Mouse (Mus musculus): ENCODE data around the gene Aqp5. TPM values are rescaled to one million over a fixed set of nuclear protein-coding genes. Genes with fewer than 3 reads are reported as not detected.

Gene Aqp5
- polyA plus RNA-seq, 1 experiment from 2014 or later = 0.36 TPM

GRCm38 (mm10) chr15:99589704-99590103 lies 878 bp upstream of the Aqp5 start:
- H3K27ac ChIP-seq (ENCODE audit: low read depth, low read length) = no peak overlapping the region
- no peak overlapping the region for H3K4me3 ChIP-seq (ENCODE audit: low read depth, low read length)
- H3K9me3 ChIP-seq (ENCODE audit: control insufficient read depth, low read length) = no peaks in the 10 kb centered on the region
- H3K9ac ChIP-seq (ENCODE audit: low read depth, low read length) = no peak overlapping the region
- H3K36me3 ChIP-seq (ENCODE audit: control insufficient read depth, insufficient read depth, low read length) = no peaks in the 10 kb centered on the region
- DNase-seq (ENCODE audit: low spot score) (no peak), ATAC-seq (ENCODE audit: low FRiP score) (no peak)
- peaks cover 4% of the 10 kb centered on the region for H3K4me1 ChIP-seq (replicated peaks; ENCODE audit: control insufficient read depth, insufficient read depth, low read length)
- WGBS = 18% methylated on average over 7 of the region's 7 CpGs
- H3K27me3 ChIP-seq (ENCODE audit: control insufficient read depth, insufficient read depth, low read length) = peaks cover 80% of the 10 kb centered on the region
- no peak overlapping the region for H3K4me2 ChIP-seq (replicated peaks; ENCODE audit: low read depth, low read length)

- H3K27me3 ChIP-seq (ENCODE audit: control insufficient read depth, insufficient read depth, low read length) = peaks cover 65% of the 10 kb centered on the region
- H3K27ac ChIP-seq (ENCODE audit: low read depth, low read length) = no peak overlapping the region
- H3K4me1 ChIP-seq (replicated peaks; ENCODE audit: control insufficient read depth, insufficient read depth, low read length) = no peaks in the 10 kb centered on the region; the same call in none of the 2 replicates
- H3K4me2 ChIP-seq (replicated peaks; ENCODE audit: low read depth, low read length) = no peak overlapping the region
- H3K36me3 ChIP-seq (ENCODE audit: control insufficient read depth, insufficient read depth, low read length) = no peaks in the 10 kb centered on the region
- ATAC-seq (ENCODE audit: low FRiP score) (no peak), DNase-seq (ENCODE audit: low spot score) (no peak)
- 70% methylated on average over 8 of the region's 8 CpGs for WGBS
- no peak overlapping the region for H3K4me3 ChIP-seq (ENCODE audit: low read depth, low read length)
- no peaks in the 10 kb centered on the region for H3K9me3 ChIP-seq (ENCODE audit: control insufficient read depth, low read length)
- H3K9ac ChIP-seq (ENCODE audit: low read depth, low read length) = no peak overlapping the region
Observed at GRCm38 (mm10) chr15:99592177-99592576, 1.6 kb downstream of the Aqp5 start.

DNA sequence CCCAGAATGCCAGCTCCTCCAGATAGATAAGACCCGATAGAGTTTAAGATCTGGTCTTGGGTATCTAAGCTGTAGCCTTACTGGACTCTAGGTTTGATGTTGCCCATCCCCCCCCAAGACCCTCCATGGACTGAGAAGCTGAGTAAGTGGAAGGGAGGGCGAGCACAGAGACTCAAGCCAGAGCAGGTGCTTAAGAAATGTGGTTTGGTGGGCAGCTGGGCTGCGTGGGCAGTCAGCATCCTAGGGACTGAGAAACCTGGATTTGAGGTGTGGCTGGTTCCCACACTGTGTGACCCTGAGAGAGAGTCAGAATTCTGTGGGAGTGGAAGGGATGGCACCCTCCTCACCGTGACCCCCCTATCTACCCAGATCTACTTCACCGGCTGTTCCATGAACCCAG lies 2.3 kb downstream of the Aqp5 start:
- H3K4me2 ChIP-seq (replicated peaks; ENCODE audit: low read depth, low read length) = no peak overlapping the region
- H3K9me3 ChIP-seq (ENCODE audit: control insufficient read depth, low read length) = no peaks in the 10 kb centered on the region
- no peak overlapping the region for H3K9ac ChIP-seq (ENCODE audit: low read depth, low read length)
- peaks cover 65% of the 10 kb centered on the region for H3K27me3 ChIP-seq (ENCODE audit: control insufficient read depth, insufficient read depth, low read length)
- no peak overlapping the region for H3K27ac ChIP-seq (ENCODE audit: low read depth, low read length)
- ATAC-seq (ENCODE audit: low FRiP score) (no peak), DNase-seq (ENCODE audit: low spot score) (no peak)
- WGBS = 86% methylated on average over 5 of the region's 5 CpGs
- H3K4me1 ChIP-seq (replicated peaks; ENCODE audit: control insufficient read depth, insufficient read depth, low read length) = peaks cover 2% of the 10 kb centered on the region
- no peak overlapping the region for H3K4me3 ChIP-seq (ENCODE audit: low read depth, low read length)
- H3K36me3 ChIP-seq (ENCODE audit: control insufficient read depth, insufficient read depth, low read length) = no peaks in the 10 kb centered on the region

GRCm38 (mm10) chr15:99594951-99595350 lies 4.4 kb downstream of the Aqp5 start:
- Histone ChIP-seq H3K27ac (ENCODE audit: low read depth, low read length) (no peak overlapping the region), H3K4me2 (replicated peaks; ENCODE audit: low read depth, low read length) (no peak overlapping the region), H3K27me3 (ENCODE audit: control insufficient read depth, insufficient read depth, low read length) (peaks cover 46% of the 10 kb centered on the region), H3K4me1 (replicated peaks; ENCODE audit: control insufficient read depth, insufficient read depth, low read length) (peaks cover 6% of the 10 kb centered on the region), H3K9ac (ENCODE audit: low read depth, low read length) (no peak overlapping the region), H3K36me3 (ENCODE audit: control insufficient read depth, insufficient read depth, low read length) (no peaks in the 10 kb centered on the region), H3K4me3 (ENCODE audit: low read depth, low read length) (no peak overlapping the region), H3K9me3 (ENCODE audit: control insufficient read depth, low read length) (no peaks in the 10 kb centered on the region)
- DNase-seq (ENCODE audit: low spot score) = no peak
- WGBS = 87% methylated on average over 10 of the region's 10 CpGs
- ATAC-seq (ENCODE audit: low FRiP score) = no peak

DNA sequence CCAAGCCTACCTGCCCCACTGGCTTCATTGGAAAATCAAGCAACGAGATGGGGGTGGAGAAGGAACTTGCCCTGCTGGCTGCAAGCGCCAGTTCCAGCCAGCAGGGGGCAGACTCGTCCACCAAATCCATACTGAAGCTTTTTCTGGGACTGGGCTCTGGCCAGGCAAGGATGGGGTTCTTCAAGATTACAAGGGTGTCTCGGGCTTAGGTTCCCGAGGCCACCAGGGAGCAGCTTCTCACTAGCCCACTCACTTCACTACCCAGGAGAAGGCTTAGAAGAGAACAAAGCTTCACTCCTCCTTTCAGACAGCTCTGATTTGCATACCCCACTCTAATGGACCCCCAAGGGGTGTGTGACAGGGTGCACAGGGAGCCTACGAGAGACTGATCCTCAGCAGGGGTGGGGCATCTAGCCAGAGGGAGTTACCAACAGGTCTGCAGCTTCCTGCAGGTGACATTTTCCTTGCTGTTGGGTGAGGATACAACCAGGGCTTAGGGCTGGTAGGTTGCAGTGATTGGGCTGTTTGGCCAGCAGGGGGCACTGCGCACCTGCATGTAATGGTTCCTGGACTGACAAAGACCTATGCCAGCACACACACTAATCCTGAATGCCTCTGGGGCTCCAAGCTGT lies 5.6 kb downstream of the Aqp5 start:
- no peak overlapping the region for H3K9ac ChIP-seq (ENCODE audit: low read depth, low read length)
- H3K9me3 ChIP-seq (ENCODE audit: control insufficient read depth, low read length) = no peaks in the 10 kb centered on the region
- peaks cover 10% of the 10 kb centered on the region for H3K4me1 ChIP-seq (replicated peaks; ENCODE audit: control insufficient read depth, insufficient read depth, low read length)
- H3K36me3 ChIP-seq (ENCODE audit: control insufficient read depth, insufficient read depth, low read length) = no peaks in the 10 kb centered on the region
- ATAC-seq (ENCODE audit: low FRiP score) = peak; percentile 77
- 0% methylated on average over 7 of the region's 7 CpGs for WGBS
- H3K27ac ChIP-seq (ENCODE audit: low read depth, low read length) = peak overlapping the region; percentile 30; the same call in 1 of the 2 replicates
- peaks cover 33% of the 10 kb centered on the region for H3K27me3 ChIP-seq (ENCODE audit: control insufficient read depth, insufficient read depth, low read length)
- no peak overlapping the region for H3K4me3 ChIP-seq (ENCODE audit: low read depth, low read length)
- H3K4me2 ChIP-seq (replicated peaks; ENCODE audit: low read depth, low read length) = no peak overlapping the region
- peak; percentile 93 for DNase-seq (ENCODE audit: low spot score)

GRCm38 (mm10) chr15:99596841-99597240 lies 6.3 kb downstream of the Aqp5 start:
- Histone ChIP-seq H3K27ac (ENCODE audit: low read depth, low read length) (no peak overlapping the region), H3K9me3 (ENCODE audit: control insufficient read depth, low read length) (no peaks in the 10 kb centered on the region), H3K4me2 (replicated peaks; ENCODE audit: low read depth, low read length) (no peak overlapping the region), H3K4me1 (replicated peaks; ENCODE audit: control insufficient read depth, insufficient read depth, low read length) (peaks cover 10% of the 10 kb centered on the region), H3K36me3 (ENCODE audit: control insufficient read depth, insufficient read depth, low read length) (no peaks in the 10 kb centered on the region), H3K4me3 (ENCODE audit: low read depth, low read length) (no peak overlapping the region), H3K9ac (ENCODE audit: low read depth, low read length) (no peak overlapping the region), H3K27me3 (ENCODE audit: control insufficient read depth, insufficient read depth, low read length) (peaks cover 27% of the 10 kb centered on the region)
- ATAC-seq (ENCODE audit: low FRiP score) (no peak), DNase-seq (ENCODE audit: low spot score) (no peak)
- WGBS = 53% methylated on average over 7 of the region's 7 CpGs

DNA sequence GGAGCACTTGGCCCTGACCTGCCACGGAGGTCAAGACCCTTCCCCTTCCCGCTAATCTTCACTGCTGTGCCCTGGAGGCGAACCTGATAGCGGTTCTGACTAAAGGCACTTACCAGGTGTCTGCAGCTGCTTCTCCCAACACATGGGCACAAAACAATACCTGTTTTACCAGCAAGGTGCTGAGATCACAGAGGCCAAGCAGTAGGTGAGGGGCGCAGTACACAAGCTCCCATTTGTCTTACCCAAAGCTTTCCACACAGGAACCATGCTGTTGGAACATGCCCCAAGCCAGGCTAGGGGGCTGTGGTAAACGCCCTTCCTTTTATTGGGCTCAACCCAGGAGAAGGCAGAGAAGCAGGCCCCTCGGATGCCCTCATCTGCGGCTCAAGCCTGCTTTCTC lies 7.0 kb downstream of the Aqp5 start:
- Histone ChIP-seq H3K9me3 (ENCODE audit: control insufficient read depth, low read length) (no peaks in the 10 kb centered on the region), H3K4me2 (replicated peaks; ENCODE audit: low read depth, low read length) (no peak overlapping the region), H3K27ac (ENCODE audit: low read depth, low read length) (peak overlapping the region; percentile 27; the same call in 1 of the 2 replicates), H3K4me1 (replicated peaks; ENCODE audit: control insufficient read depth, insufficient read depth, low read length) (peaks cover 13% of the 10 kb centered on the region), H3K4me3 (ENCODE audit: low read depth, low read length) (no peak overlapping the region), H3K27me3 (ENCODE audit: control insufficient read depth, insufficient read depth, low read length) (peaks cover 19% of the 10 kb centered on the region), H3K9ac (ENCODE audit: low read depth, low read length) (peak overlapping the region; percentile 28; the same call in 1 of the 2 replicates), H3K36me3 (ENCODE audit: control insufficient read depth, insufficient read depth, low read length) (no peaks in the 10 kb centered on the region)
- DNase-seq (ENCODE audit: low spot score) = no peak
- WGBS = 63% methylated on average over 8 of the region's 8 CpGs
- no peak for ATAC-seq (ENCODE audit: low FRiP score)

DNA sequence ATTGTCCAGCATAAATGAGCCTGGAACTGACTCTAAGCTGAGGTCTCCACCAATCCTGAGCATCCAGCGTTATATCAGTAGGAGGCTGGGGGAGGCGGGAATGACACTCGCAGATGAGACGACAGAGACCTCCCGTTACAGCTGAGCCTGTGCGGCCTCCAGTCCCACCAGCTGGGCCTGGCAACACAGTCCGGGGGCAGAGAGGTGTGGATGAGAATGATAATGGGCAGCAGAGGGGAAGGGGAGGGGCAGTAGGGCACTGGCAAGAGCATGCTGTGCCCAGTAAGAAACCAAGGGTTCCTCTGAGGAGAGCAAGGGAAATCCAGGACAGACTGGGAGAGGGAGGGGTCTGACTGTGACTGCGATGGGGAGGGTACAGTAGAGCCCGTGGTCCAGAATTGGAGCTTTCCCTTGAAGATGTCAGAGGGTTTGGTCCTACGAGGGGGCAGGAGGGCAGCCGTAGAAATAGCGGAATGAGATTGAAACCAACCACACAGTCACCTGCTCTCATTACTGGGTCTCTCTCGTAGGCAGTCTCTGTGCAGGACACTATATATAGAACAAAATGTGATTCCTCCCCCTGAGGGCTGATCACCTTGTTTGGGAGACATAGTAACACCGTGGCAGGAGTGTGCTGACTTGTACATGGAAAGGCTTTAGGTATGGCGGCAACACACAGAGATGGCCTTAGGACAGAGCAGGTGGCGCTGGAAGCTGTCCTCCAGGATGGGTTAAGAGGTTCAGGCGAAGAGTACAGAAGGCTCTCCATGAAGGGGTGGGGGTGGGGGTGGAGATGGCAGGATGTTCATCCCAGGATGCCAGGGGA lies 8.9 kb downstream of the Aqp5 start:
- Histone ChIP-seq H3K4me3 (ENCODE audit: low read depth, low read length) (no peak overlapping the region), H3K9me3 (ENCODE audit: control insufficient read depth, low read length) (no peaks in the 10 kb centered on the region), H3K36me3 (ENCODE audit: control insufficient read depth, insufficient read depth, low read length) (no peaks in the 10 kb centered on the region), H3K27me3 (ENCODE audit: control insufficient read depth, insufficient read depth, low read length) (peaks cover 11% of the 10 kb centered on the region), H3K9ac (ENCODE audit: low read depth, low read length) (no peak overlapping the region), H3K27ac (ENCODE audit: low read depth, low read length) (peak overlapping the region; percentile 71), H3K4me2 (replicated peaks; ENCODE audit: low read depth, low read length) (no peak overlapping the region), H3K4me1 (replicated peaks; ENCODE audit: control insufficient read depth, insufficient read depth, low read length) (peaks cover 15% of the 10 kb centered on the region)
- ATAC-seq (ENCODE audit: low FRiP score) (peak; percentile 50; the same call in 1 of the 2 replicates), DNase-seq (ENCODE audit: low spot score) (peak; percentile 62)
- 53% methylated on average over 17 of the region's 17 CpGs for WGBS

All from hindbrain, embryonic 11.5 days (tissue).